Mouse (Mus musculus): Measurements from ENCODE around the gene Pvalb. TPM values are rescaled to one million over a fixed set of nuclear protein-coding genes. Genes with fewer than 3 reads are reported as not detected.

Pvalb gene
- total RNA-seq, 1 experiment, result not detected

DNA sequence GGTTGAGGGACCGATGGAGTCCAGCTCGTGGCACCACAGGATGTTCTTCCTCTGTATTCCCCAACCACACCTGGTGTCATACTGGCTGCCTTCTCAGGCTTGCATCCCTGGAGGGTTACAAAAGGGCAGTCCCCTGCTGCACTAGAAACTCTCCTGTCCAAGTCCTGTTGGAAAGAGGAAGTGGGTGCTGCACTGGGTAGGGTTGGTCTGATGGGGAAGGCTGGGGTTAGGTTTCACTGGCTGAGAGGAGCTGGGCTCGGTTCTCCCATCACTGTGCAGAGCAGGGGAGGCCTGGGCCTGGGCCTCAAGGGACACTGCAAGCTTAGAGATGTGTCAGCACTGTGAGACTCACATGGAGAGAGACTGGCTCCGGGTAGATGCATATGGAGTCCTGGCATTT is 4.0 kb upstream of the Pvalb start:
- Histone ChIP-seq H3K9me3 (ENCODE audit: control insufficient read depth, insufficient read depth, low read depth, low read length) (no peaks in the 10 kb centered on the region), H3K9ac (ENCODE audit: insufficient read depth, low read depth, low read length, poor library complexity, severe bottlenecking) (no peak overlapping the region), H3K4me3 (ENCODE audit: insufficient read depth in 1 of 2, low read depth in 1 of 2, low read length in 2 of 2, poor library complexity in 1 of 2, severe bottlenecking in 1 of 2) (no peak overlapping the region), H3K27ac (ENCODE audit: insufficient read depth, low read depth, low read length, poor library complexity, severe bottlenecking) (no peak overlapping the region), H3K4me1 (ENCODE audit: control insufficient read depth in 2 of 2, insufficient read depth in 2 of 2, low read length in 2 of 2, poor library complexity in 1 of 2) (no peaks in the 10 kb centered on the region), H3K36me3 (ENCODE audit: control insufficient read depth, insufficient read depth, low read length, poor library complexity, severe bottlenecking) (no peaks in the 10 kb centered on the region)
- TF ChIP-seq ZC3H11A (IDR thresholded peaks at IDR 0.05; ENCODE audit: borderline replicate concordance, low read depth, low read length) (no peak), HCFC1 (IDR thresholded peaks at IDR 0.05; ENCODE audit: borderline replicate concordance, insufficient read depth, low read length) (no peak), ZNF384 (IDR thresholded peaks at IDR 0.05; ENCODE audit: low read depth, low read length) (no peak), CHD2 (IDR thresholded peaks at IDR 0.05; ENCODE audit: low read depth, low read length) (no peak), MAFK (IDR thresholded peaks at IDR 0.05; ENCODE audit: insufficient read depth, low read depth, low read length) (no peak)
- in situ Hi-C loops (cut with MboI; ENCODE audit: low sequenced_read_pairs in 2 of 2, unreplicated experiment in 2 of 2), result no loop called here
- DNase-seq (ENCODE audit: low read depth, low spot score), result no peak

- no peak for DNase-seq (ENCODE audit: low read depth, low spot score)
- TF ChIP-seq ZC3H11A (IDR thresholded peaks at IDR 0.05; ENCODE audit: borderline replicate concordance, low read depth, low read length), result no peak
- TF ChIP-seq HCFC1 (IDR thresholded peaks at IDR 0.05; ENCODE audit: borderline replicate concordance, insufficient read depth, low read length), result no peak
- no peak for TF ChIP-seq ZNF384 (IDR thresholded peaks at IDR 0.05; ENCODE audit: low read depth, low read length)
- TF ChIP-seq CHD2 (IDR thresholded peaks at IDR 0.05; ENCODE audit: low read depth, low read length), result no peak
- no peak for TF ChIP-seq MAFK (IDR thresholded peaks at IDR 0.05; ENCODE audit: insufficient read depth, low read depth, low read length)
- no peaks in the 10 kb centered on the region for H3K9me3 ChIP-seq (ENCODE audit: control insufficient read depth, insufficient read depth, low read depth, low read length)
- H3K36me3 ChIP-seq (ENCODE audit: control insufficient read depth, insufficient read depth, low read length, poor library complexity, severe bottlenecking), result no peaks in the 10 kb centered on the region
- H3K27ac ChIP-seq (ENCODE audit: insufficient read depth, low read depth, low read length, poor library complexity, severe bottlenecking), result no peak overlapping the region
- no peak overlapping the region for H3K4me3 ChIP-seq (ENCODE audit: insufficient read depth in 1 of 2, low read depth in 1 of 2, low read length in 2 of 2, poor library complexity in 1 of 2, severe bottlenecking in 1 of 2)
- no peak overlapping the region for H3K9ac ChIP-seq (ENCODE audit: insufficient read depth, low read depth, low read length, poor library complexity, severe bottlenecking)
- in situ Hi-C loops (cut with MboI; ENCODE audit: low sequenced_read_pairs in 2 of 2, unreplicated experiment in 2 of 2), result no loop called here
- no peaks in the 10 kb centered on the region for H3K4me1 ChIP-seq (ENCODE audit: control insufficient read depth in 2 of 2, insufficient read depth in 2 of 2, low read length in 2 of 2, poor library complexity in 1 of 2)
Measured at GRCm38 (mm10) chr15:78205192-78205591, 1.0 kb downstream of the Pvalb start.

- Histone ChIP-seq H3K4me1 (ENCODE audit: control insufficient read depth in 2 of 2, insufficient read depth in 2 of 2, low read length in 2 of 2, poor library complexity in 1 of 2) (no peaks in the 10 kb centered on the region), H3K36me3 (ENCODE audit: control insufficient read depth, insufficient read depth, low read length, poor library complexity, severe bottlenecking) (no peaks in the 10 kb centered on the region), H3K9me3 (ENCODE audit: control insufficient read depth, insufficient read depth, low read depth, low read length) (no peaks in the 10 kb centered on the region), H3K9ac (ENCODE audit: insufficient read depth, low read depth, low read length, poor library complexity, severe bottlenecking) (no peak overlapping the region), H3K27ac (ENCODE audit: insufficient read depth, low read depth, low read length, poor library complexity, severe bottlenecking) (no peak overlapping the region), H3K4me3 (ENCODE audit: insufficient read depth in 1 of 2, low read depth in 1 of 2, low read length in 2 of 2, poor library complexity in 1 of 2, severe bottlenecking in 1 of 2) (peak overlapping the region; percentile 47 to 66; a peak in 3 of 4 replicates)
- TF ChIP-seq ZNF384 (IDR thresholded peaks at IDR 0.05; ENCODE audit: low read depth, low read length) (no peak), HCFC1 (IDR thresholded peaks at IDR 0.05; ENCODE audit: borderline replicate concordance, insufficient read depth, low read length) (no peak), CHD2 (IDR thresholded peaks at IDR 0.05; ENCODE audit: low read depth, low read length) (no peak), MAFK (IDR thresholded peaks at IDR 0.05; ENCODE audit: insufficient read depth, low read depth, low read length) (no peak)
- in situ Hi-C loops (cut with MboI; ENCODE audit: low sequenced_read_pairs in 2 of 2, unreplicated experiment in 2 of 2), result no loop called here
- no peak for DNase-seq (ENCODE audit: low read depth, low spot score)
Measured at GRCm38 (mm10) chr15:78204053-78204847, 1.9 kb downstream of the Pvalb start.

DNA sequence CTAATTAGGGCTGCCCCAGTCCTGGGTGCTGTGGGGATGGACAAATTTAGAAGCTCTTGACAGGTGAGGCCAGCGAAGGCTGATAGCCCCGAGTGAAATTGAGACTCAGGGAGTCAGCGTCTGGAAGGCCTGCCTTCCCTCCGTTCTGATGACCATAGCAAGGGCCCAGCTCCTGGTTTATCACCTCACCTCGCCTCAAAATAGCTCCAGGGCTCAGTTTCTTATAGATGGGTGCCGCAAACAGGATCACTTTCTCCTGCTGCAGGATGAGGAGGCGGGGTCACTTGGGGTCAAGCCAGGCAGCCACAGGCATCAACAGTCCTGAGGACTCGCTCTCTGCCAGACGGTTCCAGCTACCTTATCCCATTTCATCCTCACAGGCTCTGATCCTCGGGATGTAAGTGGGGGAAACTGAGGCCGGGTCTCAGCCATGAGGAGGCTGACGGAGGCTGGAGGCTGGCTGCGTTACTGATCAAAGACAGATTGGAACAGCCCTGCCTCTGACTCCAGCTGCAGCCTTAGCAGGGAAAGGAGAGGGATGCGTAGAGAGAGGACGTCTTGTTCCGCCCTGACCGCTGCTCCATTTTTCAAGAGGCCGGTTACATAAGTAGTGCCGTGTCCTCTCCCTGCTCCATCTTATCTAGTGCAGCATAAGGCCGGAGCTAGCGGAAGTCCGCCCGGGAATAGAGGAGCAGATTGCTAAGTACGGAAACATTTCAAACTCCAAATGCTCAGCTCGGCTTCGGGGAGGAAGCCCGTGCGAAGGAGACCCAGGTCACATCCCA is 10.9 kb downstream of the Pvalb start:
- DNase-seq (ENCODE audit: low read depth, low spot score), result no peak
- in situ Hi-C loops (cut with MboI; ENCODE audit: low sequenced_read_pairs in 2 of 2, unreplicated experiment in 2 of 2), result no loop called here
- H3K9me3 ChIP-seq (ENCODE audit: control insufficient read depth, insufficient read depth, low read depth, low read length), result no peaks in the 10 kb centered on the region
- TF ChIP-seq MAFK (IDR thresholded peaks at IDR 0.05; ENCODE audit: insufficient read depth, low read depth, low read length) (no peak), CHD2 (IDR thresholded peaks at IDR 0.05; ENCODE audit: low read depth, low read length) (no peak), ZC3H11A (IDR thresholded peaks at IDR 0.05; ENCODE audit: borderline replicate concordance, low read depth, low read length) (no peak), ZNF384 (IDR thresholded peaks at IDR 0.05; ENCODE audit: low read depth, low read length) (no peak), HCFC1 (IDR thresholded peaks at IDR 0.05; ENCODE audit: borderline replicate concordance, insufficient read depth, low read length) (no peak)
- H3K4me3 ChIP-seq (ENCODE audit: insufficient read depth in 1 of 2, low read depth in 1 of 2, low read length in 2 of 2, poor library complexity in 1 of 2, severe bottlenecking in 1 of 2), result no peak overlapping the region
- H3K36me3 ChIP-seq (ENCODE audit: control insufficient read depth, insufficient read depth, low read length, poor library complexity, severe bottlenecking), result no peaks in the 10 kb centered on the region
- no peak overlapping the region for H3K27ac ChIP-seq (ENCODE audit: insufficient read depth, low read depth, low read length, poor library complexity, severe bottlenecking)
- no peak overlapping the region for H3K9ac ChIP-seq (ENCODE audit: insufficient read depth, low read depth, low read length, poor library complexity, severe bottlenecking)
- H3K4me1 ChIP-seq (ENCODE audit: control insufficient read depth in 2 of 2, insufficient read depth in 2 of 2, low read length in 2 of 2, poor library complexity in 1 of 2), result no peaks in the 10 kb centered on the region

All from ES-E14 (cell line).